Mouse (Mus musculus) liver, postnatal 0 days (tissue): ENCODE measurements around the gene Ptprs.

Experiments
- CTCF ChIP-seq: sonication (generic); IDR thresholded peaks from 2 replicates; pipeline ENCODE4 v1.5.1; 2016; ENCODE audit warnings: antibody characterized with exemption, low read depth
- EP300 ChIP-seq: IDR thresholded peaks from 2 replicates; pipeline ENCODE4 v1.6.1; 2016; ENCODE audit warnings: antibody characterized with exemption, low read depth, mild to moderate bottlenecking

- no peak for TF ChIP-seq CTCF
- TF ChIP-seq EP300 = no peak
Measured at GRCm38 (mm10) chr17:56365791-56366673, 110.3 kb downstream of the Ptprs start.
